Mouse (Mus musculus) liver, embryonic 15.5 days (tissue): ENCODE data around the gene Stk25. TPM values are rescaled to one million over a fixed set of nuclear protein-coding genes. Genes with fewer than 3 reads are reported as not detected.
A peak's percentile ranks its signal among the peaks of the same experiment; 100 is the strongest.

Source experiments
- ATAC-seq: fragments of 200-750 bp; cut with Nextera tagmentation; 2 replicates; pipeline ENCODE4 v1.8.0; 2017; ENCODE audit warnings: moderate number of reproducible peaks, mild to moderate bottlenecking, moderate library complexity; ENCODE audit not compliant: insufficient read depth
- H3K27ac ChIP-seq: fragments of 300-500 bp; sonication (generic); replicated peaks from 2 replicates; pipeline ENCODE4 v1.5.1; 2015; ENCODE audit warnings: mild to moderate bottlenecking, inconsistent platforms
- H3K27me3 ChIP-seq: fragments of 300-500 bp; sonication (generic); 2 replicates; pipeline ENCODE4 v1.6.1; 2015; ENCODE audit warnings: mild to moderate bottlenecking, inconsistent platforms
- H3K36me3 ChIP-seq: fragments of 300-500 bp; sonication (generic); replicated peaks from 2 replicates; pipeline ENCODE4 v1.6.1; 2015; ENCODE audit warnings: moderate library complexity, mild to moderate bottlenecking, inconsistent platforms
- H3K4me1 ChIP-seq: fragments of 300-500 bp; sonication (generic); replicated peaks from 2 replicates; pipeline ENCODE4 v1.6.1; 2015; ENCODE audit warnings: inconsistent platforms
- H3K4me2 ChIP-seq: fragments of 300-500 bp; sonication (generic); 2 replicates; pipeline ENCODE4 v1.6.1; 2015; ENCODE audit warnings: moderate library complexity, mild to moderate bottlenecking, inconsistent platforms
- H3K4me3 ChIP-seq: fragments of 300-500 bp; sonication (generic); replicated peaks from 2 replicates; pipeline ENCODE4 v1.5.1; 2015; ENCODE audit warnings: mild to moderate bottlenecking, inconsistent platforms
- H3K9ac ChIP-seq: fragments of 300-500 bp; sonication (generic); 2 replicates; pipeline ENCODE4 v1.6.1; 2015; ENCODE audit warnings: moderate library complexity, mild to moderate bottlenecking, inconsistent platforms
- H3K9me3 ChIP-seq: fragments of 300-500 bp; sonication (generic); replicated peaks from 2 replicates; pipeline ENCODE4 v1.6.1; 2016; ENCODE audit warnings: inconsistent platforms
- WGBS: fragments of 180-500 bp; shearing (Covaris S2); methylation state at CpG from one replicate; pipeline ENCODE4 v1.1.7; 2015; ENCODE audit warnings: mixed read lengths; ENCODE audit not compliant: insufficient replicate concordance; 5-methylcytosine and 5-hydroxymethylcytosine counted together
- polyA plus RNA-seq: library from polyadenylated mRNA; unstranded; fragments of >200 nt; fragmentation: Nextera tagmentation; extraction: Ambion mirVana; gene quantifications from 2 replicates; pipeline ENCODE4 v1.2.1, GENCODE M21; 2015

The Stk25 gene
- polyA plus RNA-seq, 1 experiment from 2014 or later, result 44.7 TPM

DNA sequence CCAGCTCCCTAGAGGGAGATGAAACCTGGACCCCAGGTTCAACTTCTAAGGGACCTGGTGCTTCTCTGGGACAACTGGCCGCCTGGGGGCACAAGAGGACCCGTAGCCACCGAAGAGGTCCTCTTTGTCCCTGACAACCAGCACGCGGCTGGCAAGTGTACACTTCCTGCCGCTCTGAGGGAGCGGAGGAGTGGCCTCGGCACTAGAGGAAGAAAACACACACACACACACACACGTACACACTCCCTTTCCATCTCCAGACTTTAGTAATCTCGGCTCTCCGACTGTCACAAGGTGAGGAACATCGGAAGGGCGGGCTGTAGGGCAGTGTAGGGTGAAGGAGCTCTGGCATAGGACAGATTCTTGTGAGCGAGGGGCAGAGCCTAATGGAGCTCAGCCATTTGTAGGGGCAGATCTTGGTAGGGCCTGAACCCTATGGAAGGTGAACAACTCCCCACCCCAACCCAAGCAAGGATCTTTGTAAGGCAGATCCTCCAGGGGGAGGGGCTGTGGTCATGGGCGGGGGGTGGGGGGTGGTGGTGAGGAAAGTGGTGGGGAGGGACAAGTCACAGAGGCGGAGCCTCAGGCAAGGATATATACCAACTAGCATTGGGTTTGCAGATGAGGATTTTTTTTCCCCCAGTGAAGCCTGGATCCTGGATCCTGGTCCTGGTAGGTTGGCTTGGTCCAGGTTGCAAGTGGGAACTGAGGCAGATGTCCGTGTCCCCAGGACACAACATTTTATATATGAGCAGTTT is 10.5 kb upstream of the Stk25 start:
- 7% methylated on average over 17 of the region's 17 CpGs for WGBS
- no peaks in the 10 kb centered on the region; the same call in 1 of the 2 replicates for H3K27me3 ChIP-seq
- no peaks in the 10 kb centered on the region for H3K9me3 ChIP-seq
- H3K27ac ChIP-seq, result no peak overlapping the region
- H3K9ac ChIP-seq, result 0 out of 2 replicates have a peak overlapping the region, but pooled peaks have one; percentile 1
- peak; percentile 77 for ATAC-seq
- H3K4me2 ChIP-seq, result peak overlapping the region; percentile 64
- no peaks in the 10 kb centered on the region for H3K36me3 ChIP-seq
- peak overlapping the region; percentile 41 for H3K4me3 ChIP-seq
- peaks cover 31% of the 10 kb centered on the region for H3K4me1 ChIP-seq

DNA sequence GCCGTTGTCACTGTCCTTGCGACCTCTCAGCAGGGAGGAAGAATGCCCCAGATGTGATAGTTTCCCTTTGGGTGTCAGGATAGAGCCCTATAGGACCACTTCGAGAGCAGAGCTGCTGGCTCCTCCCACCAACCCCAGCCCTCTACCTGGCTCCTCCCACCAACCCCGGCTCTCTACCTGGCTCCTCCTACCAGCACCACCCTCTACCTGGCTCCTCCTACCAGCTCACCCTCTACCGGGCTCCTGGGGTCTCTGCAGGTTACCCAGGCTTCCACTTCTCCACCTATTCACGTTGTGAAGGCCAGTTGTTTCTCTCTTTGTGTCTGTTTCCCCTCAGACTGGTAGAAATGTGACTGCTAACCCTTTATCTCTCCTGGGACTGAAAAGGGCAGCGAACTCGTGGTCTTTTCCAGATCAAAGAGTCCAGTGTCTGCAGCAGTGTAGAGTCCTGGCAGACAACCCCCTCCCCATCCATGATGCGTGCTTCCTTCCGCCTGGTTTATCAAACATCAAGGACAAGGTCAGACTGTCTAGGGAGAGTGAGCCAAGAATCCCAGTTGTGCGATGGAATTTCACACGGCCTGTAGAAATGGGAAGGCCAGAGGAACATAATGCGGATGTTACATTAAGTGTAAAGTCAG is 9.4 kb upstream of the Stk25 start:
- no peak overlapping the region for H3K27ac ChIP-seq

DNA sequence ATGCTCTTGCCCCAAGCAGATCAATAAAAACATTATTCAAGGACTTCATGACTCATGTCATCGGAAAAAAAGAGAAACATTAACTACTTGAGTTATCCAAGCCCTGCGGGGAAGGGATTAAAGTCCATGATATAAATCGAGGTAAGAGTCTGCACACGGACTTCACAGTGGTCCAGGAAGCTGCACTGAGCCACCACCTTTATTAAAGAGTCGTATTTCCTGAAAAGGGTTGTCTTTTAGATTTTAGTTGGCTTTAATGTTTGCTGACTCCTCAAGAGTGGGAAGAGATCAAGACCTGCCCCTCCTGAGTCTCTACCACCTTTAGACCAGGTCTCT is 1.5 kb downstream of the Stk25 start:
- Histone ChIP-seq H3K36me3 (no peaks in the 10 kb centered on the region), H3K27ac (no peak overlapping the region), H3K4me2 (no peak overlapping the region), H3K9me3 (no peaks in the 10 kb centered on the region), H3K9ac (no peak overlapping the region), H3K4me3 (no peak overlapping the region), H3K4me1 (peaks cover 4% of the 10 kb centered on the region), H3K27me3 (no peaks in the 10 kb centered on the region)
- no peak for ATAC-seq
- WGBS, result 54% methylated on average over 5 of the region's 5 CpGs

More for the DNA sequence above, 9.4 kb upstream of the Stk25 start:
- 28% methylated on average over 13 of the region's 13 CpGs for WGBS
- no peaks in the 10 kb centered on the region for H3K9me3 ChIP-seq
- no peak overlapping the region for H3K4me3 ChIP-seq
- H3K4me1 ChIP-seq, result peaks cover 31% of the 10 kb centered on the region
- no peaks in the 10 kb centered on the region for H3K36me3 ChIP-seq
- H3K27me3 ChIP-seq, result no peaks in the 10 kb centered on the region; the same call in 1 of the 2 replicates
- peak overlapping the region; percentile 64 for H3K4me2 ChIP-seq
- 0 out of 2 replicates have a peak, but pooled peaks have one; percentile 26 for ATAC-seq
- no peak overlapping the region for H3K9ac ChIP-seq

DNA sequence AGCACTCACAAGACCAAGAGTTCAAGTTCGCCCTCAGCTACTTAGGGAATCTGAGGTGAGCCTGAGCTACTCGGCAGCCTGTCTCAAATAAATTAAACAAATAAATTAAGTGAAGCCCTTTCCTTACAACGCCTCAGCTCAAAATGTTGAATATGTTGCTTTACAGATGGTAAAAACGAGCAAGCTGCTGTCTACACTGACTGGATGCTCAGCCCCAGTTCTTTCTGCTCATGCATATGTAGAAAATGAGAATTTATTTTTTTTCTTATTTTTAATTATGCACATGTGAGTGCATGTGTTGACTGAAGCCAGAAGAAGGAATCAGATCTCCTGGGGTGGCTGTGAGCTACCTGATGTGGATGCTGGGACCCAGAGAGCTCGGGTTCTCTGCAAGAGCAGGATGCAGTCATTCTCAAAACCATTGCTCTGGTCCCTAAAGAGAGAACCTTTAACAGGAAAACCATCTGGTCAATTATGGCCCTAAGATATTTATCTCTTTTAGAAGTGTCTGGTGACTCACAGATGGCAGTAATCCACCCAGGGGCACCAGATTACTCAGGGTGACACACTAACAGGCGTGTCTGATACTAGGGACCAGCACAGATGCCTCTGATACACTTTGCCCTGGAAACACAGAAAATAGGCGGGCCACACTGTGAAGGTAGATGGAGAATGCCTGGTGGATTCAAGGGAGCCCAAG is 2.0 kb downstream of the Stk25 start:
- 44% methylated on average over 7 of the region's 7 CpGs for WGBS
- no peak for ATAC-seq

DNA sequence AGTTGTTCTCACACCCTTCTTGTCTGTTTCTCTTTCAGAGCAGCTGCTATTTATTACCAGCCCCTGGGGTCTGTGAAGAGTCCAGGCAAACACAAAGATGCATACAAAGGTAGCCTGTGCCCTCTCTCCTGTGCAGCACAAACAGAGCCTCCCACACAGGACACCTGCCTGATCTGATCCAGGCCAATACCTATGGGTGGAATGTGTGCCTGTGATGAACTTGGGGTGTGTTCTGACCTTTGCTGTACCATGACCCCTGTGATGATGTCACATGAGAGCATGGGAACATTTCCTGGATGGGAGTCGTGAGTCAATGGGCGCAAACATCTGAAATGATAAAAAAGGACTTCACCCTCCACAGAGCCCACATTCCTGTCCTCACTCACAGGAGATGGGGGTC is 3.7 kb downstream of the Stk25 start:
- peak; percentile 58 for ATAC-seq

More for the DNA sequence above, 2.0 kb downstream of the Stk25 start:
- no peak overlapping the region for H3K27ac ChIP-seq
- no peaks in the 10 kb centered on the region for H3K36me3 ChIP-seq
- no peaks in the 10 kb centered on the region for H3K9me3 ChIP-seq
- H3K4me3 ChIP-seq, result no peak overlapping the region
- H3K4me1 ChIP-seq, result peaks cover 4% of the 10 kb centered on the region
- H3K27me3 ChIP-seq, result no peaks in the 10 kb centered on the region
- H3K9ac ChIP-seq, result no peak overlapping the region
- no peak overlapping the region for H3K4me2 ChIP-seq

DNA sequence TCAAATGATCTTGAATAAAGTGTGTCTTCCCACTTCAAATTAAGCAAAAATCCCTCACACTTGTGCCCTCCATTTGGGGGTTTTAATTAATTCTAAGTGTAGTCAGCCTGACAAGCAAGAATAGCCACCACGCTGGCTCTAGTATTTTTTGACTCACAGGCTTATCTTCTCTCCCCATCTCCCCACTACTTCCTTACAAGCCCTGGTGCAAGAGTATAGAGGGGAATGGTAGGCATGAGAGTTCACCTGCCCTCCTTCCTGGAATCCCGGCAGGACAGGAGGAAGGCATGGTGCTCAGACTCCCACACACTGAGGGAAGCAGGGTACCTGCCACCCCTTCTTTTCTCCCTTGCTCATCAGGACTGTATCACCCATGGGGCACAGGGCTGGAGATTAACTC is 4.2 kb downstream of the Stk25 start:
- H3K27ac ChIP-seq, result no peak overlapping the region
- H3K9ac ChIP-seq, result no peak overlapping the region
- no peak overlapping the region for H3K4me3 ChIP-seq
- no peaks in the 10 kb centered on the region for H3K9me3 ChIP-seq
- H3K27me3 ChIP-seq, result no peaks in the 10 kb centered on the region
- no peak overlapping the region for H3K4me2 ChIP-seq
- WGBS, result 6% methylated on average over 2 of the region's 2 CpGs
- H3K36me3 ChIP-seq, result no peaks in the 10 kb centered on the region
- no peak for ATAC-seq
- H3K4me1 ChIP-seq, result peaks cover 9% of the 10 kb centered on the region

More for the DNA sequence above, 3.7 kb downstream of the Stk25 start:
- Histone ChIP-seq H3K36me3 (no peaks in the 10 kb centered on the region), H3K27ac (no peak overlapping the region), H3K9ac (no peak overlapping the region), H3K9me3 (no peaks in the 10 kb centered on the region), H3K27me3 (no peaks in the 10 kb centered on the region), H3K4me3 (no peak overlapping the region), H3K4me2 (no peak overlapping the region), H3K4me1 (peaks cover 5% of the 10 kb centered on the region)
- WGBS, result 50% methylated on average over 2 of the region's 2 CpGs

DNA sequence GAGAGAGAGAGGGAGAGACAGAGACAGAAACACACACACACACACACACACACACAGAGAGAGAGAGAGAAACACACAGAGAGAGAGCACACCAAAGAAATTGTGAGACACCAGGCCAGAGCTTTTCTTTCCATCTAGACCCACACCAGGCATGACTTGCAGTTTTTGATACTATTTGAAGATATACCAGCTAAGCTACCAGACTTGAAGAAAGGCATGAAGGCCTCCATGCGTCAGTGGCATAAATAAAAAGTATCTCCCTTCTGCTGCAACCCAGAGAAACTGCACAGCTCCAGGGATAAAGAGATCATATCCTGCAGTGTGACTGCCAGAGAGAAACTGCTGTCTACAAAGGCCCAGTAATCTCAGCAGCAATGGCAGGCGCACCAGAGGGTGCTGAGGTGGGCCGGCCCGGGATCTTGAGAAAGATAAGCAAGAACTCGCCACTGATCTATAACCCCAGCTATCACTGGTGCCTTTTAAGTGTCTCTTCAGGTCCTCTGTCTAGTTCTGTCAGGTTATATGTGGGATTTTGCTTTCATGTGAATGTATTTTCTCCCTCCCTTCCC is 8.8 kb downstream of the Stk25 start:
- no peak overlapping the region for H3K27ac ChIP-seq

DNA sequence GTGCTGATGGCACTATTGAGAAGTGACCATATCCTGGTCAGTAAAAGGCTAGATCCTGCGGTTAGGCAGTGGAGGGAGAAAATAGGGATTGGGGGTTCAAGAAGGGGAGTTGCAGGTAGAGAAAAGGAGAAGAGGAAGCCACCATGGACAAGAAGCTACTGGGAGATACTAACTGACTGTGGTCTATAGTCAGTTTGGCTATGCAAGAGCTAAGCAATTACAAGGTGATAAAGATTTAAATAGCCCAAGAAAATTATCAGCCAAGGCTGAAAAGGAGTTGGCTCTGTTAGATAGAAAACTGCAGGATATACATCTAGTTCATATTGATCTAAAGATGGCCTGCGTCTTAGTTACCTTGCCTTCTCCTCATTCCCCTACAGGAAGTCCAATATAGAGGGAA is 15.8 kb downstream of the Stk25 start:
- Histone ChIP-seq H3K4me3 (no peak overlapping the region), H3K9me3 (no peaks in the 10 kb centered on the region), H3K27me3 (no peaks in the 10 kb centered on the region), H3K4me2 (no peak overlapping the region), H3K9ac (no peak overlapping the region), H3K27ac (no peak overlapping the region), H3K4me1 (no peaks in the 10 kb centered on the region), H3K36me3 (no peaks in the 10 kb centered on the region)
- WGBS, result 53% methylated on average over 2 of the region's 2 CpGs
- ATAC-seq, result no peak

More for the DNA sequence above, 8.8 kb downstream of the Stk25 start:
- H3K27me3 ChIP-seq, result no peaks in the 10 kb centered on the region
- 23% methylated on average over 5 of the region's 5 CpGs for WGBS
- H3K9ac ChIP-seq, result no peak overlapping the region
- no peaks in the 10 kb centered on the region for H3K9me3 ChIP-seq
- no peak overlapping the region for H3K4me3 ChIP-seq
- no peaks in the 10 kb centered on the region for H3K36me3 ChIP-seq
- peaks cover 9% of the 10 kb centered on the region for H3K4me1 ChIP-seq
- no peak overlapping the region for H3K4me2 ChIP-seq
- ATAC-seq, result no peak

DNA sequence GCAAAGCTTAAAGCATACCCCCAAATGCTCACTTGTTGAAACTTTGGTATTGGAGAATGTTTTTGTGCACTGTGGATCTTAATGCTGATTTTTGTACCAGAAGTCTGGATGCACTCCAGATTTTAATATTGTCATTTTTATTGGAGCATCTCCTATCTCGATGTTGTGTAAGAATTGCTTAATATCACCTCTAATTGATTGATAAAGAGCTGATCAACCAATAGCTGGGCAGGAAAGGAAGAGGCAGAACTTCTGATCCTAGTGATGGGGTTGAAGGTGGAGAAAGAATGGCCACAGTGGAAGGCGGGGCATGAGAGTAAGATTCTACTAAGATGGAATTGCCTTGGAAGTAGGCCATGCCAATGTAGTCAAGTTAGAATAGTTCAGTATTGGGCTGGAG is 16.5 kb downstream of the Stk25 start:
- no peak for ATAC-seq
- Histone ChIP-seq H3K4me3 (no peak overlapping the region), H3K4me1 (no peaks in the 10 kb centered on the region), H3K9me3 (no peaks in the 10 kb centered on the region), H3K27ac (no peak overlapping the region), H3K27me3 (no peaks in the 10 kb centered on the region), H3K36me3 (no peaks in the 10 kb centered on the region), H3K9ac (no peak overlapping the region), H3K4me2 (no peak overlapping the region)
- WGBS, result 59% methylated on average over 2 of the region's 2 CpGs

DNA sequence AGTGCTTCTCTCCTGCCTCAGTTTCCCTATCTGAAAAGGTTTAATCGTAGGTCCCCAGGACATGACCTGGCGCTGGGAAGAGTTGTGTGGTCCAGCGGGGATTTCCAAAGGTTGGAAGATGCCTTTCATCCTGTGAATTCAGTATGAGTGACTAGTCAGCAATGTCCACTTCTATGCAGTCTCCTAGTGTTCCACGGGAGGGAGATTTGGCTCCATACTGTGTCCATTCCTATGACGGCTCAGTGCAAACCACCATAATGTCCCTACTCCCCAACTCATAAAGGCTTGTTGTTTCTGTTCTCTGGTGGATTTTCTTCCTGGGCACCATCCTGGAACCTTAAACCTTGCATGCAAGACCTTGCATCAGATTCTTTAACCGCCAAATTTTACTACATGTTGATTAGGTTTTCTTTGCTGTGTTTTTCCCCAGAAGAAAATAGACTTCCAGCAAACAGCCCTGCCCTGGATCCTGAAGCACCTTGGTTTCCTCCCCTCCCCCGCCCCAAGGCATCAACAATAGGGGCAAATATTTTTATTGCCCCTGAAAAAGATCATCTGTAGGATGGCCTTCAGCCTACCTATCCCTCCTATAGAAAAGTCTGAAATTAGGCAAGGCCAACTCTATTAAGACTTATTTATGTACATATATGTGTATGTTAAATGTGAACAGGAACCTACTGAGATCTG is 22.1 kb downstream of the Stk25 start:
- Histone ChIP-seq H3K9ac (peak overlapping the region; percentile 67), H3K27ac (peak overlapping the region; percentile 71), H3K27me3 (no peaks in the 10 kb centered on the region), H3K4me1 (peaks cover 36% of the 10 kb centered on the region), H3K4me2 (peak overlapping the region; percentile 95), H3K9me3 (no peaks in the 10 kb centered on the region), H3K36me3 (peaks cover 2% of the 10 kb centered on the region; the same call in 1 of the 2 replicates), H3K4me3 (peak overlapping the region; percentile 97)
- no peak for ATAC-seq
- 23% methylated on average over 7 of the region's 7 CpGs for WGBS
